Mouse (Mus musculus): ENCODE measurements at regions not wholly inside any gene's neighbourhood (a gene's known extent, or its start where the extent isn't known, plus 50 kb on each side); places are given as distances from the start of the nearest gene placed in this dataset.
A peak's percentile ranks its signal among the peaks of the same experiment; 100 is the strongest.

DNA sequence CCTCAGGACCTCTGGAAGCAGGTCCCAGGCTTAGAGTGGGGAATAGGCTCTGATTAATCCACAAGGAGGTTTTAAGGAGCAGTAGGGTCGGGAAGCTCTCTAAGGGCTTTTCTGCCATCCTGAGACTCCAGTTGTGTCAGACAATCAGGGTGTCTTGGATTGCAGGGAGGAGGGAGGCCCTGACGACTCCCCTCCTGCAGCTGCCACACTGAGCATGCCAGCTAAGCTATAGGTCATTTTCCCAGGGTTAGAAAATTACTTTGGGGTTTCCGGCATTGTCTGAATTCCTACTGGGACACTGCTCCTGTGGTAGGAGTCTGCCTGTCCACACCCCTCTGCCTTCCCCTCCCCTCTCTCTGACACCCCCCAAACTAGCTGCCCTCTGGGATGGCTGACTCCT, 120.8 kb downstream of the Pja1 start:
- ATAC-seq (ENCODE audit: insufficient read depth) (no peak), DNase-seq (no peak)
- H3K4me1 ChIP-seq (ENCODE audit: insufficient read depth), result no peaks in the 10 kb centered on the region
- TF ChIP-seq CTCF (IDR thresholded peaks at IDR 0.05; ENCODE audit: low read depth), result no peak
- no peak overlapping the region for H3K27ac ChIP-seq (ENCODE audit: low read depth)
- H3K27me3 ChIP-seq (ENCODE audit: insufficient read depth, low read length), result no peaks in the 10 kb centered on the region
- H3K4me3 ChIP-seq (ENCODE audit: low read depth, low read length), result no peak overlapping the region
- H3K9me3 ChIP-seq (ENCODE audit: low read depth, low read length), result no peaks in the 10 kb centered on the region
- no peak overlapping the region for H3K4me2 ChIP-seq
- H3K9ac ChIP-seq, result no peak overlapping the region
- WGBS, result 36% methylated on average over 3 of the region's 3 CpGs
- H3K36me3 ChIP-seq (ENCODE audit: insufficient read depth), result no peaks in the 10 kb centered on the region

DNA sequence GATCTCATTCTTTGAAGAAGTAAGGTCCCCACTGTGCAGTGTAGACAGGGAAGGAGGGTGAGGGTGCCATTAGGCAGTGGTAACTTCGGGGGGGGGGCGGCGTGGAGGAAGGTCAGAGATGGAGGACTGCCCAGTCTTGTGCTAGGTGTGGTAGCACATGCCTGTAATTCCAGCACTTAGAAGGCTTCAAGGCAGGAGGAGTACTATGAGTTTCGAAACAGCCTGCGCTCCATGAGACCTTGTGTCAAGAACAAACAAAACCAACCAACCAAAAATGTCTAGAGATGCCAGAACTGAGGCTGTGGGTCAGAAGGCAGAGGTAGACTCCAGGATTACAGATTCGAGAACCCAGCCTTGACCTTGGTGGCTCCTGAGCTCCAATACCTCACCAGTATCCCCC, 130.8 kb downstream of the Pja1 start:
- ATAC-seq (ENCODE audit: insufficient read depth) (no peak), DNase-seq (no peak)
- H3K4me1 ChIP-seq (ENCODE audit: insufficient read depth), result 0 out of 2 replicates have a peak, but pooled peaks cover 5% of the 10 kb centered on the region
- no peak for TF ChIP-seq CTCF (IDR thresholded peaks at IDR 0.05; ENCODE audit: low read depth)
- H3K9ac ChIP-seq, result no peak overlapping the region
- no peaks in the 10 kb centered on the region for H3K27me3 ChIP-seq (ENCODE audit: insufficient read depth, low read length)
- WGBS, result 79% methylated on average over 6 of the region's 6 CpGs
- H3K4me2 ChIP-seq, result no peak overlapping the region
- H3K9me3 ChIP-seq (ENCODE audit: low read depth, low read length), result no peaks in the 10 kb centered on the region
- H3K27ac ChIP-seq (ENCODE audit: low read depth), result no peak overlapping the region
- no peaks in the 10 kb centered on the region for H3K36me3 ChIP-seq (ENCODE audit: insufficient read depth)
- no peak overlapping the region for H3K4me3 ChIP-seq (ENCODE audit: low read depth, low read length)

DNA sequence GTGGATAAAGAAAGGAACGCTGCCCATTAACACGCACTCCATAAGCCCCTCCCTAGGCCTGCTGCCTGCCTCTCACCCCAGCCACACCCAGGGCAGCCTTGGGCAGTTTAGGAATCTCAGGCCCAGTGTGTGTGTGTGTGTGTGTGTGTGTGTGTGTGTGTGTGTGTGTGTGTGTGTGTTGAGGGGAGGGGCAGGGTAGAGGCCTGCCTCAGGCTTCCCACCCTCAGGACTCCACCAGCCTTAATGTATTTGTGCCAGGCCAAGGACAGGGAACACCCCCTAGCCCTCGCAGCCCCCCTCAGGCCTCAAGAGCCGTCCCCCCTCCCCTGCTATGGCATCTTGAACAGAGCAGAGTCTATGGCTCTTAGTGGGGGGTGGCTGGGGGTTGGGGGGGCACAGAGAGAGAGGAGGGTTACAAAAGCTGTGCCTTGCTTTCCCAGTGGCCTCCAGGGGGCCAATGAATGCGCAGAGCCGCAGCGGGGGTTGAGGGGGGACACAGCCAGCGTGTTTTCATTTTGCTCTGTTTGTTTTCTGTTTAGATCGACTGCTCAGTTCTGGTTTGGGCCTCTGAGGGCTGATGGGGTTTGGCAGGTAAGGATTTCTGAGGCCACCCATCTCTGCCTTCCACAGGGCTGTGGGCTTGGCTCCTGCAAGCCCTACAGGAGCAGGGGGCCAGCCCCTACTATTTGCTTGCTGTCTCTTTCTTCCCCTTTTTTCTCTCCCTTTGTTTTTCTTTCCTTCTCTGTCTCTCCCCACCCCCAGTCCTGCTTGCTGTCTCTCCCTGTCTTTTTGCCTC, 131.8 kb downstream of the Pja1 start:
- Histone ChIP-seq H3K4me2 (no peak overlapping the region), H3K9ac (no peak overlapping the region), H3K4me1 (ENCODE audit: insufficient read depth) (0 out of 2 replicates have a peak, but pooled peaks cover 5% of the 10 kb centered on the region), H3K9me3 (ENCODE audit: low read depth, low read length) (no peaks in the 10 kb centered on the region), H3K36me3 (ENCODE audit: insufficient read depth) (no peaks in the 10 kb centered on the region), H3K27ac (ENCODE audit: low read depth) (peak overlapping the region; percentile 46; the same call in 1 of the 2 replicates), H3K4me3 (ENCODE audit: low read depth, low read length) (no peak overlapping the region), H3K27me3 (ENCODE audit: insufficient read depth, low read length) (no peaks in the 10 kb centered on the region)
- DNase-seq, result no peak
- peak; percentile 13; the same call in 1 of the 2 replicates for TF ChIP-seq CTCF (IDR thresholded peaks at IDR 0.05; ENCODE audit: low read depth)
- WGBS, result 39% methylated on average over 7 of the region's 9 CpGs
- ATAC-seq (ENCODE audit: insufficient read depth), result peak; percentile 38; the same call in 1 of the 2 replicates

DNA sequence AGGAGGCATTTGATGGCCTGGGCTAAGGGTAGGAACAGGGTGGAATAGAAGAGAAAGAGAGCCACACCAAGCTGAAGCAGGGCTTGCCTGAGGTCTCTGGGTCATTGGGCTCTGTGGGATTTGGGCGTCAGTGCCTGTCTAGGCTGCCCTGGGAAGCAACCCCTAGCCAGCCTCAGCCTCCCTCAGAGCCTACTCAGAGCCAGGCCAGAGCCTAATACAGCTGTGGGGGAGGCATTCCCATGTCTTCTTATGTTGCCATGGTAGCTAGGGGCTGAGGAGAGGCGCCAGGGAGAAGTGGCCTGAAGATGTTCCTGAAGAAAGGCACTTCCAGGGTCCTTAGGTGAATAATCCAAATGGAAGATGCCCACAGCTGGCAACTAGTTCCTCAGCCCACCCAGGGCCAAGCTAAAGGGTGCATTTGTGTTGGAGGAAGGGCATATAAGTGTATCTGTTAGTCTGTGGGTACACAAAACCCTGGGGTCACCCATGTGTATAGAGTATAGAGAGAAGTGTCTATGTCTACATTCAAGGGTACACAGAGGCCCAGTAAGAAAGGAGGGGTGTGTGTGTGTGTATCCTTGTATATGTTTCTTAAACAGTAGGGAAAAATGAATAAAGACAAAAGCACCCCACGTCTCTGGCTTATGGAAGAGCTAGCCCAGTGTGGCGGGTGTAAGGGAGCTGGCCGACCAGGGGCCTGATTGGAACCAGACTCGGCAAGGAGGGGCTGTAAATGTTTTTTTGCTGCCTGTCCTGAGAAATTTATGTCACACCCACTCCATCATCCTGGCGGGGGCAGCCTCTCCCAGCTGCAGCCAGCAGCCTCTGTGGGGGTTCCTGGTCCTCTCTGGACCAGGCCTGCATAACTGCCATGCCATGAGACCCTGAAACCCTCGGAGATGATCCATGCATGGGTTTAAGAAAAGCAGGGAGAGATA, 134.2 kb downstream of the Pja1 start:
- peak overlapping the region; percentile 65 for H3K27ac ChIP-seq (ENCODE audit: low read depth)
- H3K27me3 ChIP-seq (ENCODE audit: insufficient read depth, low read length), result no peaks in the 10 kb centered on the region
- DNase-seq, result peak; percentile 69
- H3K36me3 ChIP-seq (ENCODE audit: insufficient read depth), result no peaks in the 10 kb centered on the region
- no peak overlapping the region for H3K4me3 ChIP-seq (ENCODE audit: low read depth, low read length)
- peak; percentile 64; the same call in 1 of the 2 replicates for ATAC-seq (ENCODE audit: insufficient read depth)
- no peaks in the 10 kb centered on the region for H3K9me3 ChIP-seq (ENCODE audit: low read depth, low read length)
- 0 out of 2 replicates have a peak, but pooled peaks cover 5% of the 10 kb centered on the region for H3K4me1 ChIP-seq (ENCODE audit: insufficient read depth)
- no peak for TF ChIP-seq CTCF (IDR thresholded peaks at IDR 0.05; ENCODE audit: low read depth)
- H3K9ac ChIP-seq, result no peak overlapping the region
- H3K4me2 ChIP-seq, result no peak overlapping the region
- WGBS, result 39% methylated on average over 8 of the region's 8 CpGs

DNA sequence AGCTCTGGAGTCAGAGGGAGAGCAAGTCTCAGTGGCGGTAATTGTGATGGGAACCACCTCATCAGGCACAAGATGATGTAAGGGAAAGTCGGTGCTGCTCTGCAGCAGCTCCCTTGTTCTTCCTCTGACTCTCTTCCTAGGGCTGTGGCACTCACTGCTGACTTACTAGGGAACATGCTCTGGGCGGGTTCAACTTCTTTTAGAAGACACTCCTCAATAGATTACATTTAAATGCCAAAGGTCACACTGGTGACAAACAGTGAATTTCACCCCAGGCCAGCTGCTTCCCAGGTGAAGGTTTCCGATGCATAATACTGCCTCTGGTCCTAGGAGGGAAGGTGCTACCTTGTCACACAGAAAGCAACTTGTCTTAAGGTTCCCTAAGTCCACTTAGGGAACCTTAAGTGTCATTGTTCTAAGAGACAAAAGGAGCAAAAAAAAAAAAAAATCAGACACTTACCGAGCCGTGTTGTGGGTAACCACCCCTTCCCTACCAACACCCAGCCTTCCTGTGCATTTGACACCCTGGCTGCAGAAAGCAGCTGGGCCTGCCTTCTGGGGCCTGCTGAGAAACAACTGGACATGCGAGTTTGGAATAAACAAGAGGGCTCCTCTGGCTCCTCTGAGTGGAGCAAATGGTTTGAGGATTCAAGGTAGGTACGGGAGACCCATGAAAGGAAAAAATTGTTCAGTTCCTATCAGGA, 135.0 kb downstream of the Pja1 start:
- TF ChIP-seq CTCF (IDR thresholded peaks at IDR 0.05; ENCODE audit: low read depth), result no peak
- no peak for ATAC-seq (ENCODE audit: insufficient read depth)
- H3K4me3 ChIP-seq (ENCODE audit: low read depth, low read length), result no peak overlapping the region
- 0 out of 2 replicates have a peak, but pooled peaks cover 5% of the 10 kb centered on the region for H3K4me1 ChIP-seq (ENCODE audit: insufficient read depth)
- peak overlapping the region; percentile 65; the same call in 1 of the 2 replicates for H3K27ac ChIP-seq (ENCODE audit: low read depth)
- no peaks in the 10 kb centered on the region for H3K36me3 ChIP-seq (ENCODE audit: insufficient read depth)
- H3K4me2 ChIP-seq, result no peak overlapping the region
- WGBS, result 45% methylated on average over 8 of the region's 8 CpGs
- no peak for DNase-seq
- H3K9ac ChIP-seq, result no peak overlapping the region
- H3K27me3 ChIP-seq (ENCODE audit: insufficient read depth, low read length), result no peaks in the 10 kb centered on the region
- no peaks in the 10 kb centered on the region for H3K9me3 ChIP-seq (ENCODE audit: low read depth, low read length)

DNA sequence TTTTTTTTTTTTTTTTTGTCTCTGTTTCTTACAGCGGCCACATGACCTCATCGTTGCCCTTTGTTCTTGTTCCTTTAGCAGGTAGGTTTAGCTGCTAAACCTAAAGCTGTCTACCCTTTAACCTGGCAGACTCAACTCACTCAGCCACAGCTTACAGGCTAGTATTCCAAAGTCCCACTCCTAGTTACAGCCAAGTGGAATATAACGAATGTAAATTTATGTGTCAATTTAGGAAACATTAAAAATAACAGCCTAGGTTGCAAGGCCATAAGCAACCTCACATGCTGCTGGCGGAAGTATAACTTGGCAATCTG, 138.7 kb downstream of the Pja1 start:
- DNase-seq, result no peak
- H3K36me3 ChIP-seq (ENCODE audit: insufficient read depth), result no peaks in the 10 kb centered on the region
- WGBS, result 54% methylated on average over 4 of the region's 4 CpGs

More for the DNA sequence above, 138.7 kb downstream of the Pja1 start:
- H3K9me3 ChIP-seq (ENCODE audit: low read depth, low read length), result no peaks in the 10 kb centered on the region
- no peaks in the 10 kb centered on the region for H3K27me3 ChIP-seq (ENCODE audit: insufficient read depth, low read length)
- no peak overlapping the region for H3K4me3 ChIP-seq (ENCODE audit: low read depth, low read length)
- ATAC-seq (ENCODE audit: insufficient read depth), result no peak
- H3K4me1 ChIP-seq (ENCODE audit: insufficient read depth), result 0 out of 2 replicates have a peak, but pooled peaks cover 5% of the 10 kb centered on the region
- no peak overlapping the region for H3K27ac ChIP-seq (ENCODE audit: low read depth)
- H3K9ac ChIP-seq, result no peak overlapping the region
- no peak overlapping the region for H3K4me2 ChIP-seq
- no peak for TF ChIP-seq CTCF (IDR thresholded peaks at IDR 0.05; ENCODE audit: low read depth)
